Mouse (Mus musculus) cerebellum, postnatal 25 days (tissue): ENCODE data around the gene Ap3s2.
A peak's percentile ranks its signal among the peaks of the same experiment; 100 is the strongest.

Experiments
- DNase-seq, 2 experiments: peaks; one replicate each; pipeline ENCODE4 v3.0.0; 2021; ENCODE audit warnings: mixed read lengths in 2 of 2

The Ap3s2 gene

GRCm38 (mm10) chr7:79920344-79920983, at the start of gene Ap3s2:
Gene Ap3s2, minus strand, starts transcription at chr7:79920649.
- DNase-seq: peak; percentile 92 to 94

- DNase-seq: no peak
These were observed 47.9 kb upstream of the Ap3s2 start for GRCm38 (mm10) chr7:79968326-79968725.

- no peak for DNase-seq
These were observed 41.2 kb upstream of the Ap3s2 start for GRCm38 (mm10) chr7:79961600-79961999.

GRCm38 (mm10) chr7:79956131-79956530, 35.7 kb upstream of the Ap3s2 start:
- no peak for DNase-seq

GRCm38 (mm10) chr7:79954890-79955289, 34.4 kb upstream of the Ap3s2 start:
- DNase-seq: no peak

GRCm38 (mm10) chr7:79951038-79951437, 30.6 kb upstream of the Ap3s2 start:
- DNase-seq: no peak

- DNase-seq: no peak
These were observed 29.8 kb upstream of the Ap3s2 start for GRCm38 (mm10) chr7:79950236-79950635.

GRCm38 (mm10) chr7:79935511-79936205, 15.2 kb upstream of the Ap3s2 start:
- DNase-seq: peak; percentile 52 to 58

GRCm38 (mm10) chr7:79934862-79935510, 14.5 kb upstream of the Ap3s2 start, which contains the start of gene Arpin:
Gene Arpin, minus strand, starts transcription at chr7:79935359.
- DNase-seq: peak; percentile 81 to 86

- DNase-seq: peak; percentile 63 to 72
These were observed 14.0 kb upstream of the Ap3s2 start for GRCm38 (mm10) chr7:79934461-79934860.

GRCm38 (mm10) chr7:79928516-79929052, 8.1 kb upstream of the Ap3s2 start:
- peak; percentile 21 to 50 for DNase-seq

- DNase-seq: no peak
These were observed 5.9 kb downstream of the Ap3s2 start for GRCm38 (mm10) chr7:79914556-79914955.

- DNase-seq: no peak
These were observed 13.1 kb downstream of the Ap3s2 start for GRCm38 (mm10) chr7:79907356-79907755.

- DNase-seq: no peak
These were observed 13.5 kb downstream of the Ap3s2 start for GRCm38 (mm10) chr7:79906914-79907313.

GRCm38 (mm10) chr7:79905193-79905592, 15.3 kb downstream of the Ap3s2 start:
- no peak for DNase-seq

GRCm38 (mm10) chr7:79903160-79903792, 17.2 kb downstream of the Ap3s2 start:
- DNase-seq: no peak

- no peak for DNase-seq
These were observed 19.7 kb downstream of the Ap3s2 start for GRCm38 (mm10) chr7:79900753-79901152.

- DNase-seq: no peak
These were observed 25.2 kb downstream of the Ap3s2 start for GRCm38 (mm10) chr7:79895225-79895624.

- DNase-seq: no peak
These were observed 25.7 kb downstream of the Ap3s2 start for GRCm38 (mm10) chr7:79894790-79895189.

- DNase-seq: no peak
These were observed 27.6 kb downstream of the Ap3s2 start for GRCm38 (mm10) chr7:79892576-79893428.

- no peak for DNase-seq
These were observed 29.8 kb downstream of the Ap3s2 start for GRCm38 (mm10) chr7:79890436-79891221.
